Mouse (Mus musculus) c-Kit-negative CD71-positive TER-119-positive erythroid progenitor cells, embryonic 14.5 days (primary cell): Measurements from ENCODE around the gene Stat1.

Source experiments
- DNase-seq: peaks from one replicate; pipeline ENCODE4 v3.0.0-alpha.2; 2013; ENCODE audit warnings: low read depth, low spot score

The Stat1 gene

GRCm38 (mm10) chr1:52118860-52119591 is at the start of gene Stat1:
Stat1 (plus strand) TSS chr1:52119440.
- peak; percentile 87 for DNase-seq

GRCm38 (mm10) chr1:52079724-52080367 is 39.4 kb upstream of the Stat1 start:
- DNase-seq, result no peak

- DNase-seq, result no peak
These were observed 38.9 kb upstream of the Stat1 start for GRCm38 (mm10) chr1:52080375-52080774.

- DNase-seq, result no peak
These were observed 33.0 kb upstream of the Stat1 start for GRCm38 (mm10) chr1:52086236-52086635.

- no peak for DNase-seq
These were observed 32.1 kb upstream of the Stat1 start for GRCm38 (mm10) chr1:52087128-52087527.

GRCm38 (mm10) chr1:52088634-52089033 is 30.6 kb upstream of the Stat1 start:
- DNase-seq, result no peak

GRCm38 (mm10) chr1:52098618-52099232 is 20.5 kb upstream of the Stat1 start:
- no peak for DNase-seq

- no peak for DNase-seq
These were observed 18.7 kb upstream of the Stat1 start for GRCm38 (mm10) chr1:52100496-52100895.

GRCm38 (mm10) chr1:52102795-52103194 is 16.4 kb upstream of the Stat1 start:
- no peak for DNase-seq

GRCm38 (mm10) chr1:52107206-52107605 is 12.0 kb upstream of the Stat1 start:
- DNase-seq, result no peak

GRCm38 (mm10) chr1:52111217-52111616 is 8.0 kb upstream of the Stat1 start:
- DNase-seq, result no peak

- DNase-seq, result no peak
These were observed 6.9 kb upstream of the Stat1 start for GRCm38 (mm10) chr1:52112301-52112700.

- no peak for DNase-seq
These were observed 6.1 kb upstream of the Stat1 start for GRCm38 (mm10) chr1:52113067-52113665.

- peak; percentile 93 for DNase-seq
These were observed 5.6 kb upstream of the Stat1 start for GRCm38 (mm10) chr1:52113666-52114069.

GRCm38 (mm10) chr1:52116441-52116840 is 2.8 kb upstream of the Stat1 start:
- DNase-seq, result no peak

GRCm38 (mm10) chr1:52117777-52118176 is 1.5 kb upstream of the Stat1 start:
- DNase-seq, result no peak

- DNase-seq, result peak; percentile 17
These were observed 451 bp downstream of the Stat1 start for GRCm38 (mm10) chr1:52119691-52120090.

GRCm38 (mm10) chr1:52120191-52120590 is 951 bp downstream of the Stat1 start:
- DNase-seq, result peak; percentile 4

GRCm38 (mm10) chr1:52121052-52121451 is 1.8 kb downstream of the Stat1 start:
- no peak for DNase-seq

- DNase-seq, result no peak
These were observed 5.6 kb downstream of the Stat1 start for GRCm38 (mm10) chr1:52124818-52125217.

- DNase-seq, result no peak
These were observed 8.1 kb downstream of the Stat1 start for GRCm38 (mm10) chr1:52127350-52127749.

GRCm38 (mm10) chr1:52129794-52130193 is 10.6 kb downstream of the Stat1 start:
- DNase-seq, result no peak
